Mouse (Mus musculus) bone marrow, adult 2 months (tissue): ENCODE data around the gene Rfc2.

Source experiments
- CTCF ChIP-seq: fragments of 200-500 bp; IDR thresholded peaks from 2 replicates; pipeline ENCODE4 v1.5.1; 2011; ENCODE audit warnings: low read length, control low read depth; ENCODE audit not compliant: control insufficient read depth, insufficient read depth
- POLR2A ChIP-seq: fragments of 200-500 bp; IDR thresholded peaks from 2 replicates; pipeline ENCODE4 v1.6.1; 2011; ENCODE audit warnings: low read depth, mild to moderate bottlenecking, control low read depth, low read length, borderline replicate concordance; ENCODE audit not compliant: control insufficient read depth

- TF ChIP-seq CTCF, result no peak
- TF ChIP-seq POLR2A, result no peak
Measured at GRCm38 (mm10) chr5:134541640-134542039, 39.5 kb upstream of the Rfc2 start.
